Mouse (Mus musculus) liver, adult 2 months (tissue): ENCODE data around the gene Ispd. TPM values are rescaled to one million over a fixed set of nuclear protein-coding genes. Genes with fewer than 3 reads are reported as not detected.
A peak's percentile ranks its signal among the peaks of the same experiment; 100 is the strongest.

ENCODE experiments used
- DNase-seq: peaks from one replicate; pipeline ENCODE4 v3.0.0-alpha.2; 2011; ENCODE audit warnings: low read depth, low spot score; ENCODE audit errors: extremely low read depth
- H3K27ac ChIP-seq: fragments of 200-500 bp; replicated peaks from 2 replicates; pipeline ENCODE4 v1.5.1; 2012; ENCODE audit warnings: low read depth, mild to moderate bottlenecking, control low read depth, inconsistent platforms, low read length; ENCODE audit not compliant: insufficient read depth
- H3K27me3 ChIP-seq: fragments of 200-500 bp; 2 replicates; pipeline ENCODE4 v1.6.1; 2012; ENCODE audit warnings: mild to moderate bottlenecking, moderate library complexity, low read length, inconsistent platforms; ENCODE audit not compliant: control insufficient read depth, insufficient read depth
- H3K36me3 ChIP-seq: fragments of 200-500 bp; 2 replicates; pipeline ENCODE4 v1.6.1; 2012; ENCODE audit warnings: low read length, inconsistent platforms; ENCODE audit not compliant: control insufficient read depth, insufficient read depth
- H3K4me1 ChIP-seq: fragments of 200-500 bp; 2 replicates; pipeline ENCODE4 v1.6.1; 2011; ENCODE audit warnings: low read length; ENCODE audit not compliant: control insufficient read depth, insufficient read depth
- H3K4me3 ChIP-seq: fragments of 200-500 bp; 2 replicates; pipeline ENCODE4 v1.5.1; 2011; ENCODE audit warnings: low read depth, mild to moderate bottlenecking, control low read depth, low read length, moderate library complexity; ENCODE audit not compliant: insufficient read depth
- H3K79me2 ChIP-seq: fragments of 200-500 bp; 2 replicates; pipeline ENCODE4 v1.6.1; 2012; ENCODE audit warnings: inconsistent platforms, mild to moderate bottlenecking, low read length, moderate library complexity; ENCODE audit not compliant: control insufficient read depth, insufficient read depth
- H3K9ac ChIP-seq: fragments of 200-500 bp; 2 replicates; pipeline ENCODE4 v1.6.1; 2012; ENCODE audit warnings: low read depth, mild to moderate bottlenecking, control low read depth, inconsistent platforms, low read length
- CTCF ChIP-seq: fragments of 200-500 bp; IDR thresholded peaks from 2 replicates; pipeline ENCODE4 v1.5.1; 2011; ENCODE audit warnings: low read depth, low read length, control low read depth
- POLR2A ChIP-seq: fragments of 200-500 bp; IDR thresholded peaks from 2 replicates; pipeline ENCODE4 v1.6.1; 2011; ENCODE audit warnings: low read length, control low read depth; ENCODE audit not compliant: insufficient read depth; ENCODE audit errors: extremely low read depth
- WGBS: fragments of 180-500 bp; shearing (Covaris S2); methylation state at CpG from one replicate; pipeline ENCODE4 v1.1.7; 2018; 5-methylcytosine and 5-hydroxymethylcytosine counted together
- polyA plus RNA-seq: library from polyadenylated mRNA; depleted of rRNA; stranded (reverse); fragments of >200 nt; gene quantifications from 2 replicates; pipeline ENCODE4 v1.2.3, GENCODE M21; 2012
- total RNA-seq: library from RNA; depleted of rRNA; stranded (reverse); fragments of >200 nt; gene quantifications from 2 replicates; pipeline ENCODE4 v1.2.3, GENCODE M21; 2014

The Ispd gene
- total and polyA plus RNA-seq, 2 experiments = 1.2 to 3.6 TPM

- peaks cover 4% of the 10 kb centered on the region; the same call in 1 of the 2 replicates for H3K4me1 ChIP-seq
- WGBS = 85% methylated on average over 8 of the region's 8 CpGs
- no peak for DNase-seq
Measured at GRCm38 (mm10) chr12:36439396-36439795, 58.1 kb downstream of the Ispd start.

GRCm38 (mm10) chr12:36456002-36456401 is 74.8 kb downstream of the Ispd start:
- 96% methylated on average over 3 of the region's 3 CpGs for WGBS
- no peak overlapping the region for H3K27ac ChIP-seq
- TF ChIP-seq CTCF (no peak), POLR2A (no peak)
- H3K4me3 ChIP-seq = no peak overlapping the region
- no peak overlapping the region for H3K9ac ChIP-seq
- no peaks in the 10 kb centered on the region for H3K4me1 ChIP-seq
- no peak for DNase-seq
- no peaks in the 10 kb centered on the region for H3K27me3 ChIP-seq
- H3K79me2 ChIP-seq = no peaks in the 10 kb centered on the region
- H3K36me3 ChIP-seq = no peaks in the 10 kb centered on the region

More at GRCm38 (mm10) chr12:36439396-36439795, 58.1 kb downstream of the Ispd start:
- Histone ChIP-seq H3K79me2 (no peaks in the 10 kb centered on the region), H3K36me3 (no peaks in the 10 kb centered on the region), H3K9ac (no peak overlapping the region), H3K4me3 (no peak overlapping the region), H3K27me3 (no peaks in the 10 kb centered on the region), H3K27ac (no peak overlapping the region)
- no peak for TF ChIP-seq CTCF
- no peak for TF ChIP-seq POLR2A

- H3K27me3 ChIP-seq = no peaks in the 10 kb centered on the region
- H3K36me3 ChIP-seq = no peaks in the 10 kb centered on the region
- no peak overlapping the region for H3K27ac ChIP-seq
- no peak overlapping the region for H3K4me3 ChIP-seq
- no peak for TF ChIP-seq POLR2A
- no peak for TF ChIP-seq CTCF
- no peak for DNase-seq
- no peaks in the 10 kb centered on the region for H3K4me1 ChIP-seq
- WGBS = 95% methylated on average over 2 of the region's 2 CpGs
- no peaks in the 10 kb centered on the region for H3K79me2 ChIP-seq
- H3K9ac ChIP-seq = no peak overlapping the region
Measured at GRCm38 (mm10) chr12:36457726-36458125, 76.5 kb downstream of the Ispd start.

GRCm38 (mm10) chr12:36468325-36469044 is 87.2 kb downstream of the Ispd start:
- no peak for DNase-seq
- H3K27me3 ChIP-seq = no peaks in the 10 kb centered on the region
- H3K9ac ChIP-seq = no peak overlapping the region
- WGBS = 94% methylated on average over 6 of the region's 6 CpGs
- H3K79me2 ChIP-seq = no peaks in the 10 kb centered on the region
- H3K4me1 ChIP-seq = no peaks in the 10 kb centered on the region
- TF ChIP-seq CTCF (no peak), POLR2A (no peak)
- H3K27ac ChIP-seq = no peak overlapping the region
- H3K36me3 ChIP-seq = no peaks in the 10 kb centered on the region
- no peak overlapping the region for H3K4me3 ChIP-seq

GRCm38 (mm10) chr12:36471411-36471810 is 90.2 kb downstream of the Ispd start:
- Histone ChIP-seq H3K4me3 (no peak overlapping the region), H3K4me1 (no peaks in the 10 kb centered on the region), H3K36me3 (no peaks in the 10 kb centered on the region), H3K79me2 (no peaks in the 10 kb centered on the region), H3K27me3 (no peaks in the 10 kb centered on the region), H3K9ac (no peak overlapping the region), H3K27ac (no peak overlapping the region)
- DNase-seq = no peak
- WGBS = 89% methylated on average over 4 of the region's 4 CpGs
- TF ChIP-seq CTCF (no peak), POLR2A (no peak)

- WGBS = 82% methylated on average over 3 of the region's 3 CpGs
- no peak for TF ChIP-seq CTCF
- no peak for TF ChIP-seq POLR2A
- Histone ChIP-seq H3K9ac (no peak overlapping the region), H3K36me3 (no peaks in the 10 kb centered on the region), H3K27me3 (no peaks in the 10 kb centered on the region), H3K4me3 (no peak overlapping the region), H3K79me2 (no peaks in the 10 kb centered on the region), H3K4me1 (no peaks in the 10 kb centered on the region), H3K27ac (no peak overlapping the region)
- DNase-seq = peak; percentile 5
Measured at GRCm38 (mm10) chr12:36474171-36474570, 92.9 kb downstream of the Ispd start.
